In the genomic region with DNA sequence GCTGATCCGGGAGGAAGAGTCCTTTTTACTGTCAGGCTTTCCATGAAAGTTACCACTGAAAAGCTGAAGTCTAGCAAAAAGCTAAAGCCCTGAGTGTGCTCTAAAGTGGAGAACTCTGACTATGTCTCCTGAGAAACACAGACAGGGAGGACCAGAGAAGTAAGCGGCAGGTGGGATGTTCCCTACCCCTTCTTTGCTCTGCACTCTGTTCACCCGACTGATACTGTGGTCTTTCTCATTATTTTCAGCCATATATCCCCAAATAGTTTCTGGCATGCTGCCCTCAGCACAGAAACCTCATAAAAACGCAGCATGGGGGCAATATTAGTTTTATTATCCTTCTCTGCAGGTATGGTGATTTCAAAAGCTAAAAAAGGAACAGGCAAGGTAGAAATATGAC, we compare ENCODE assay signal across 28 mouse cellular contexts.
"Had no signal": no experiment of that assay in that cellular context is flagged by ENCODE, and none has a peak within 500 bp of the region (broad histone marks: within the 10 kb centered on the region; RNA-seq: fewer than 3 reads in every experiment).

No protein-coding gene starts in this region.

- H3K4me3 ChIP-seq: embryonic facial prominence, embryonic 10.5 days; embryonic facial prominence, embryonic 12.5 days; embryonic facial prominence, embryonic 13.5 days; embryonic facial prominence, embryonic 15.5 days; erythroblast, embryonic 14.5 days; forebrain, embryonic 10.5 days; forebrain, embryonic 12.5 days; forebrain, embryonic 13.5 days; forebrain, embryonic 15.5 days; gastrocnemius, adult 2 months; heart, adult 2 months had no signal

- DNase-seq: cerebellum, adult 2 months; cerebellum, adult 8-10 months; cerebellum, adult 9-10 months; cerebellum, adult 9-11 months; cerebellum, postnatal 10 days; cerebellum, postnatal 14 days; cerebellum, postnatal 25 days; cerebellum, postnatal 36 days; embryo, embryonic 11 days; forebrain, postnatal 0 days; gastrocnemius, adult 2 months; gastrocnemius, postnatal 10 days; gastrocnemius, postnatal 14 days; gastrocnemius, postnatal 25 days; gastrocnemius, postnatal 36 days; heart, adult 11 months; heart, adult 18-20 months; heart, adult 2 months had no signal

- H3K36me3 ChIP-seq: embryonic facial prominence, embryonic 10.5 days; embryonic facial prominence, embryonic 12.5 days; embryonic facial prominence, embryonic 13.5 days; embryonic facial prominence, embryonic 15.5 days; forebrain, embryonic 10.5 days; forebrain, embryonic 12.5 days; forebrain, embryonic 15.5 days had no signal

- H3K4me2 ChIP-seq: embryonic facial prominence, embryonic 12.5 days; embryonic facial prominence, embryonic 13.5 days; embryonic facial prominence, embryonic 15.5 days; forebrain, embryonic 12.5 days; forebrain, embryonic 13.5 days; forebrain, embryonic 15.5 days had no signal

- H3K9ac ChIP-seq: embryonic facial prominence, embryonic 12.5 days; embryonic facial prominence, embryonic 13.5 days; embryonic facial prominence, embryonic 15.5 days; forebrain, embryonic 12.5 days; forebrain, embryonic 13.5 days; forebrain, embryonic 15.5 days; forebrain, postnatal 0 days had no signal

- H3K27ac ChIP-seq: embryonic facial prominence, embryonic 10.5 days; embryonic facial prominence, embryonic 12.5 days; embryonic facial prominence, embryonic 13.5 days; embryonic facial prominence, embryonic 15.5 days; forebrain, embryonic 10.5 days; forebrain, embryonic 12.5 days; forebrain, embryonic 13.5 days; forebrain, embryonic 15.5 days; gastrocnemius, adult 2 months; heart, adult 2 months had no signal

- H3K27me3 ChIP-seq: embryonic facial prominence, embryonic 12.5 days; embryonic facial prominence, embryonic 13.5 days; embryonic facial prominence, embryonic 15.5 days; forebrain, embryonic 12.5 days; forebrain, embryonic 13.5 days; forebrain, embryonic 15.5 days had no signal

- H3K9me3 ChIP-seq: embryonic facial prominence, embryonic 10.5 days; embryonic facial prominence, embryonic 12.5 days; embryonic facial prominence, embryonic 13.5 days; embryonic facial prominence, embryonic 15.5 days; forebrain, embryonic 10.5 days; forebrain, embryonic 12.5 days; forebrain, embryonic 13.5 days; forebrain, embryonic 15.5 days had no signal

- ATAC-seq: forebrain, embryonic 13.5 days; forebrain, embryonic 15.5 days; forebrain, embryonic 16.5 days; forebrain, postnatal 0 days had no signal

- H3K4me1 ChIP-seq: embryonic facial prominence, embryonic 10.5 days; embryonic facial prominence, embryonic 12.5 days; embryonic facial prominence, embryonic 13.5 days; embryonic facial prominence, embryonic 15.5 days; forebrain, embryonic 10.5 days; forebrain, embryonic 12.5 days; forebrain, embryonic 13.5 days; forebrain, embryonic 15.5 days had no signal
